Mouse (Mus musculus) megakaryocyte, embryonic 14.5 days (primary cell): ENCODE results near the gene Tarbp2. TPM values are rescaled to one million over a fixed set of nuclear protein-coding genes. Genes with fewer than 3 reads are reported as not detected.

ENCODE experiments used
- H3K27me3 ChIP-seq: replicated peaks from 2 replicates; pipeline ENCODE3; 2012; ENCODE audit warnings: inconsistent platforms
- H3K36me3 ChIP-seq: replicated peaks from 2 replicates; pipeline ENCODE3; 2012; ENCODE audit warnings: low read length, inconsistent platforms, mixed read lengths
- H3K4me1 ChIP-seq: 2 replicates; pipeline ENCODE4 v1.6.1; 2012; ENCODE audit warnings: inconsistent platforms
- H3K4me3 ChIP-seq: replicated peaks from 2 replicates; pipeline ENCODE3; 2012; ENCODE audit warnings: moderate library complexity, mild to moderate bottlenecking, inconsistent platforms
- H3K9me3 ChIP-seq: 2 replicates; pipeline ENCODE4 v1.6.1; 2012; ENCODE audit warnings: inconsistent platforms
- FLI1 ChIP-seq: IDR thresholded peaks from 2 replicates; pipeline ENCODE4 v1.6.1; 2012; ENCODE audit warnings: low read length, inconsistent platforms, mixed read lengths
- GATA1 ChIP-seq: IDR thresholded peaks from 3 replicates; pipeline ENCODE4 v1.6.1; 2012; ENCODE audit warnings: mixed read lengths, low read length, inconsistent platforms, borderline replicate concordance
- polyA plus RNA-seq: library from polyadenylated mRNA; stranded (reverse); fragments of >175 nt; gene quantifications from 2 replicates; pipeline ENCODE4 v1.2.3, GENCODE M21; 2012; ENCODE audit warnings: low replicate concordance; ENCODE audit not compliant: insufficient read depth

Gene Tarbp2
- polyA plus RNA-seq, 1 experiment = 64.7 TPM

DNA sequence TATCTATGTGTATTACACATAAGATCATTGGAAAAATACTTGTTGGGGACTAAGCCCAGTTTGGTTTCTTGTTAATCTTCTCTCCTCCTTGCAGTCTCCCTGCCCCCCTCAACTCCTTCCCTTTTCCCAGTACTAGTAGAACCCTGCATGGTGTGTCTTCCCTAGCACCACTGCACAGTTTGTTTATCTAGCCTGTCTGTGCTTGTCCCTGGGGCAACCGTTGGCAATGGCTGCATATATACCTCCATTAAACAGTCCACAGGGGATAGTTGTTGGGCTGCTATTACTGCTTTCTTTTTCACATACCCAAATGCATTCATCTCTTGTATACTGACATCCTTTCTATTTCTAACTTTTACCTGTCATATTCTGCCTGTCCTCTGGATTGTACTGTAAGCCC is 30.3 kb upstream of the Tarbp2 start:
- Histone ChIP-seq H3K4me1 (peaks cover 16% of the 10 kb centered on the region), H3K9me3 (no peaks in the 10 kb centered on the region), H3K4me3 (no peak overlapping the region), H3K36me3 (peaks cover 100% of the 10 kb centered on the region), H3K27me3 (no peaks in the 10 kb centered on the region)
- TF ChIP-seq FLI1 (no peak), GATA1 (no peak)

DNA sequence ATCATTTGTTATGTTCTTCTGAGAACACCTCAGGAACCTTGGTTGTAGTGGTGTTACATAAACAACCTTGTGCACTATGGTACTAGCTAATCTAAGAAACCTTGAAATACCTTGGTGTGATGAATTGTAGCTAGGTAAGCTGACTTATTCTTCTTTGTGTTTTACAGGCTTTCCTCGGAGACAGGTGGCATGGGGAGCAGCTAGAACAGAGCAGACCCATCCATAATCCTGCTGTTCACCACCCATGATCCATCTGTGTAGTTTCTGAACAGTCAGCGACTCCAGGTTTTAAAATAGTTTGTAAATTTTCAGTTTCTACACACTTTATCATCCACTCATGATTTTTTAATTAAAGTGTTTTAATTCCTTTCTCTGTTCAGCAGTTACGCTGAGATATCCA is 19.7 kb upstream of the Tarbp2 start:
- H3K4me1 ChIP-seq = 0 out of 2 replicates have a peak, but pooled peaks cover 6% of the 10 kb centered on the region
- no peaks in the 10 kb centered on the region for H3K9me3 ChIP-seq
- no peak overlapping the region for H3K4me3 ChIP-seq
- peaks cover 97% of the 10 kb centered on the region for H3K36me3 ChIP-seq
- TF ChIP-seq FLI1 (no peak), GATA1 (no peak)
- H3K27me3 ChIP-seq = no peaks in the 10 kb centered on the region

DNA sequence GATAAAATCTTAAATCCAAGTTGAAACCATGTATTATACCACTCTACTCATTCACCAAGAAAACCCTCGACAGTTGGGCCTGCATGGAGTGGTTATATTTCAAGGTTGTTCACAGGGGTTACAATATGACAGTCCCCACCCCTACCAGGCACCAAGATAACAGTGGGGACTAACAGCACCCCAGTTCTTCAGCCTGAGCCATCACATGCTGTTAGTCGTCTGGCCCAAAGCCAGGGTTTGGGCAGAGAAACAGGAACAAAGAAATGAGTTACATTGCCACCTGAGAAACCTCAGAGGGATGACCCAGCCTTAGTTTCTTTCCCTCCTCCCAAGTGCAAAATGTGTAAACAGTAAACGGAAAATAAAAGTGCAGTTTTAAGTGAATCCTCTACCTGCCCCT is 18.6 kb upstream of the Tarbp2 start:
- Histone ChIP-seq H3K36me3 (peaks cover 97% of the 10 kb centered on the region), H3K27me3 (no peaks in the 10 kb centered on the region)
- no peak for TF ChIP-seq GATA1
- no peak for TF ChIP-seq FLI1

DNA sequence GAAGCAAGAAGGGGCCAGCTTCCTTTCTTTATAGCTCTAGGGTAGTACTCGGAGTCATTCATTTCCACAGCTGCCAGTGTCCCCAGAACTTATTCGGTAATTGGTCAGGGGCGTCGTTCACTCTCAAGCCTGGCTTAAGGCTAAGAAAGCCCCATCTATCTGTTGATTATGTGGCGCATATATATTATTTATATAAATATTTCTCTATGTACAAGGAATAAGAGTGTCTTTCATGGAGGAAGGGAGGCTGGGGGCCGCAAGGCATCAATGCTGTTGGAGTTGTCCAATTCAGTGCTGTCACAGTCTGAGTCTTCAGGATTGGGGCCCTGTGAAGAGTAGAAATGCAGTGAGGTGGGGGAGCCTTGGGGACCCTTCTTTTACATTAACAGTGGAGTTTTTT is 18.1 kb upstream of the Tarbp2 start:
- Histone ChIP-seq H3K27me3 (no peaks in the 10 kb centered on the region), H3K9me3 (no peaks in the 10 kb centered on the region), H3K36me3 (peaks cover 96% of the 10 kb centered on the region), H3K4me1 (peaks cover 3% of the 10 kb centered on the region), H3K4me3 (no peak overlapping the region)
- TF ChIP-seq FLI1 (no peak), GATA1 (no peak)

More for the DNA sequence above, 18.6 kb upstream of the Tarbp2 start:
- H3K4me3 ChIP-seq = no peak overlapping the region
- no peaks in the 10 kb centered on the region for H3K9me3 ChIP-seq
- 0 out of 2 replicates have a peak, but pooled peaks cover 3% of the 10 kb centered on the region for H3K4me1 ChIP-seq

DNA sequence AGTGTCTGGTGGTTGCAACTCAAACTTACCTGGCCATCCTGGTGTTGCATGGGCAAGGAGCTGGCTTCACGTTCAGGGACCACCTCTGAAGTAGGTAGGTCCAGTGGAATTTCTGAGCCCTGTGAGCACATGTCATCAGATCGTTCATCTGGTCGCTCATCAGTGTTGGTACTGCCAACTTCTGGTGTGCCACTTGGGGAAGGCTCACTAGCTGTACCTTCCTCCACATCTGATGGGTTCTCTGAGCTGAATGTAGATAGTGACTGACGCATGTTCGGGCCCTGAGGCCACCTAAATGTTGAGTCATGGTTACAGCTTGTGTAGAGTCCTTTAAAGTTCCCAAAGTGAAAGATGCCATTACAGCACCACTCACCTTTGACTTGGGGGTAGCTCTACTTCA is 17.5 kb upstream of the Tarbp2 start:
- TF ChIP-seq FLI1 (no peak), GATA1 (no peak)
- Histone ChIP-seq H3K27me3 (no peaks in the 10 kb centered on the region), H3K36me3 (peaks cover 96% of the 10 kb centered on the region), H3K4me3 (no peak overlapping the region), H3K9me3 (no peaks in the 10 kb centered on the region), H3K4me1 (peaks cover 9% of the 10 kb centered on the region)

- Histone ChIP-seq H3K27me3 (no peaks in the 10 kb centered on the region), H3K4me3 (no peak overlapping the region), H3K9me3 (no peaks in the 10 kb centered on the region), H3K36me3 (peaks cover 97% of the 10 kb centered on the region), H3K4me1 (peaks cover 16% of the 10 kb centered on the region)
- TF ChIP-seq GATA1 (no peak), FLI1 (no peak)
These were observed 16.7 kb upstream of the Tarbp2 start for GRCm38 (mm10) chr15:102501084-102501814.

DNA sequence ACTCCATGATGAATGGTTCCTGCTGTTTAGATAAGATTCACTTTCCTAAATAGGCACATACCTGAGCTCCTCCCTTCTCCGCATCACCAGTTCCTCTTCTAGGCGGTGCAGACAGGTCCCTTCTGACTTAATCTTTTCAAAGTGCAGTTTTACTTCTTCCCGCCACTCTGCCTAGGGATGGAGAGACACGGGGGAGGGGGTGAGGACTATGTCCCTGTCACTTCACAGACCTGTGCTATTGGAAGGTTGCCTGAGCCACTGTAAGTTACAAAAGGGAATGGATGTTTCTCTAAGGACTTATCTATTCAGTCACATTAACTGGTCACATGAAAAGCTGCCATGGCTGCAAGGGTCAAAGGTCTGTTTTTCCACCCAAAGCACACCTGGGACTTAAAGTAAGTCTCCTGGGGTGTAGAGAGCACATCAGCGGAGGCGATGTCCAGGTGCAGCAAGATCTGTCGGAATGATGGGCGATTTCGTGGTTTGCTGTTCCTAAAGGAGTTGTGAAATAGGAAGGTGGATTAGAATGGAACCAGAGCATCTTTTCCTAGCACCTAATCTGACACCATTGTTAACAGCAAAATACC is 15.6 kb upstream of the Tarbp2 start:
- Histone ChIP-seq H3K36me3 (peaks cover 91% of the 10 kb centered on the region), H3K4me3 (no peak overlapping the region), H3K9me3 (no peaks in the 10 kb centered on the region), H3K4me1 (peaks cover 17% of the 10 kb centered on the region), H3K27me3 (no peaks in the 10 kb centered on the region)
- no peak for TF ChIP-seq FLI1
- TF ChIP-seq GATA1 = no peak

DNA sequence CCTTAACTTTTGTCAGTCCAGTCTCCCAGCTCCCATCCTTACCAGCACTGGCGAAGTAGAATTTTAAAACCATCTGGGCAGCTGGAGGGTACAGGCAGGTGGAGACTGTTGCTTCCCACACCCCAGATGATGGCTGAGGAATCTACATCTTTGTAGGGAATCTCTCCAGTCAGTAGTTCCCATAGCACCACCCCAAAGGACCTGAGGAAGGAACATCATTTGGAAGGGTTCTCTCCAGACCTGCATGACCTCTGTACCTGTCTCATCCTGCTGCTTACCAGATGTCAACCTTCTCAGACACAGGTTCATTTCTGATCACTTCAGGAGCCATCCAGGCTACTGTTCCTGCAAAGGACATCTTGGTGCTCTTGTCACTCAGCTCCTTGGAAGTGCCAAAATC is 14.5 kb upstream of the Tarbp2 start, which contains the start of gene Gm10337:
TSS of gene Gm10337 (plus strand) at position 276 of the 400 bp plus-strand sequence.
- Histone ChIP-seq H3K36me3 (peaks cover 82% of the 10 kb centered on the region), H3K4me3 (no peak within 1 kb of the TSS), H3K9me3 (no peaks in the 10 kb centered on the region), H3K27me3 (no peaks in the 10 kb centered on the region), H3K4me1 (peaks cover 21% of the 10 kb centered on the region)
- TF ChIP-seq GATA1 (no peak), FLI1 (no peak)

DNA sequence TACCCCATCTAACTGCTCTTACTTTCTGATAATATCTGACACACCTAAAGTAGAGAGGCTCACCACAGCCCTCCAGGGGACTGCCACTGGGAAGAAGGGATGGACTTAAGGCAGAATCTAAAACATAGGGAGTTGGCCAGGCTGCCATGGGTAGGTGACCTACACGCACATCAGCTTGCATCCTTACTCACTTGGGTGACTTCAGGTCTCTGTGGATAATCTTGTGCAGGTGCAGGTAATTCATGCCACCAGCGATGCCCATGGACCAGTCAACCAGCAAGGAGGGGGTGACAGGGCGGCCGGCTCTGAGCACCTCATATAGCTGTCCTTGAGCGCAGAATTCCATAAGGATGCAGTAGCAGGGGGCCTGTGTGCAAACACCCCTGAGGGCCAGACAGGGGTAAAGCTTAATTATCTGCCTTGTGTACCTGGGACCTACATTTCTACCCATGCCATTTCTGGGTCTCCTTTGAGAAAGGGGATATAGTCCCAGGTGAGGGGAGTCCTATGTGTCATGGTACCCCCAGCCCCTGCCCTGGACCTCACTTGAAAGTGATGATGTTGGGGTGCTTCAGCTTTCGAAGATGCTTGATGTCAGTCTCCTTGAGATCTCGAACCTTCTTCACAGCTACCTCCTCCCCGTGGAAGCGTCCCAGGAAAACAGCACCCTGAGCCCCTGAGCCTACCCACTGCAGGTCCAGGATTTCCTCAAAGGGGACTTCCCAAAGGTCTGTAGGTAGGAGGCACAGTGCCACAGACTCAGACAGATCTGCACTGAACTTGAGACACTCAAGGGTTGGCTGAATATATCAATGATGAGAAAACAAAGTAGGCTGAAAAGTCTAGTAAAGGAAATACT is 13.8 kb upstream of the Tarbp2 start:
- no peaks in the 10 kb centered on the region for H3K27me3 ChIP-seq
- H3K4me3 ChIP-seq = no peak overlapping the region
- peaks cover 22% of the 10 kb centered on the region for H3K4me1 ChIP-seq
- no peak for TF ChIP-seq FLI1
- TF ChIP-seq GATA1 = no peak
- H3K9me3 ChIP-seq = no peaks in the 10 kb centered on the region
- H3K36me3 ChIP-seq = peaks cover 76% of the 10 kb centered on the region

DNA sequence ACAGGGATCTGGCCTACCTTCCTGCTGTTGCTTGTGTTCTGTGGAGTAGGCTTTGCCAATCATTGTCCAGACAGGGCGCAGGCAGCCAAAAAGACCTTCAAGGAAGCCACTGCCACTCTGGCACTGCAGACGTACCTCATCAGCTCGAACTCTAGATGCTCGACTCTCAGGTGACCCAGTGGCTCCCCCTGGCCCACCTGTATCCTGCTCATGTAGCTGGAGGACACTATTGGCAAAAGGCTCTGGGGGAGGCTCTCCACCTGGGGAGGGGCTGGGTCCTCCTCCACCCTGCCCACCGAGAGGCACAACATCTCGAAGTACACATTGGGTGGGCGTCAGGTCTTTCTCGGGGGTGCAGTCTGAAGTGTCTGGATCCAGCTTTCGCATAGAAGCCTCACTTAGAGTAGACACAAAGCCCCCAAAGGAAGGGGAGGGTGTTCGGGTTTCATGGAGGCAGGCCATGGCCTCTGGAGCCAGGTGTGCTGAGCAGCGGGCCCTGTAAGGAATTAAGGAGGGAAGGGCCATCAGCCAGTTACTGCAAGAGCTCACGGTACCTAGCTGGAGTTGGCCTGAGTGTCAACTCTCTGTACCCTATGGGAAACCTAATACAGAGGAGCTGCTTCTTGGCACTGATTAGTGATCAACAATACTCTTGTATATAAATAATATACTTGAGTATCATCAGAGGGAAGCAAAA is 12.8 kb upstream of the Tarbp2 start:
- peaks cover 66% of the 10 kb centered on the region for H3K36me3 ChIP-seq
- TF ChIP-seq GATA1 = no peak
- no peak for TF ChIP-seq FLI1
- no peaks in the 10 kb centered on the region for H3K27me3 ChIP-seq
- H3K4me3 ChIP-seq = no peak overlapping the region
- H3K4me1 ChIP-seq = peaks cover 32% of the 10 kb centered on the region
- no peaks in the 10 kb centered on the region for H3K9me3 ChIP-seq
